Mouse (Mus musculus): Measurements from ENCODE around the gene Paqr9. TPM values are rescaled to one million over a fixed set of nuclear protein-coding genes. Genes with fewer than 3 reads are reported as not detected.
A peak's percentile ranks its signal among the peaks of the same experiment; 100 is the strongest.
"Not testable (repeated sequence)": the region's sequence is repeated elsewhere in the genome, so short reads cannot be mapped to it uniquely, and the experiment has no call there.

Gene Paqr9
- total RNA-seq (2014; rRNA removed): 20.8 and 26.0 TPM in 2 replicates
- polyA plus RNA-seq (2015; fragmentation: Nextera tagmentation; extraction: Ambion mirVana): 3.5 and 6.3 TPM in 2 replicates

DNA sequence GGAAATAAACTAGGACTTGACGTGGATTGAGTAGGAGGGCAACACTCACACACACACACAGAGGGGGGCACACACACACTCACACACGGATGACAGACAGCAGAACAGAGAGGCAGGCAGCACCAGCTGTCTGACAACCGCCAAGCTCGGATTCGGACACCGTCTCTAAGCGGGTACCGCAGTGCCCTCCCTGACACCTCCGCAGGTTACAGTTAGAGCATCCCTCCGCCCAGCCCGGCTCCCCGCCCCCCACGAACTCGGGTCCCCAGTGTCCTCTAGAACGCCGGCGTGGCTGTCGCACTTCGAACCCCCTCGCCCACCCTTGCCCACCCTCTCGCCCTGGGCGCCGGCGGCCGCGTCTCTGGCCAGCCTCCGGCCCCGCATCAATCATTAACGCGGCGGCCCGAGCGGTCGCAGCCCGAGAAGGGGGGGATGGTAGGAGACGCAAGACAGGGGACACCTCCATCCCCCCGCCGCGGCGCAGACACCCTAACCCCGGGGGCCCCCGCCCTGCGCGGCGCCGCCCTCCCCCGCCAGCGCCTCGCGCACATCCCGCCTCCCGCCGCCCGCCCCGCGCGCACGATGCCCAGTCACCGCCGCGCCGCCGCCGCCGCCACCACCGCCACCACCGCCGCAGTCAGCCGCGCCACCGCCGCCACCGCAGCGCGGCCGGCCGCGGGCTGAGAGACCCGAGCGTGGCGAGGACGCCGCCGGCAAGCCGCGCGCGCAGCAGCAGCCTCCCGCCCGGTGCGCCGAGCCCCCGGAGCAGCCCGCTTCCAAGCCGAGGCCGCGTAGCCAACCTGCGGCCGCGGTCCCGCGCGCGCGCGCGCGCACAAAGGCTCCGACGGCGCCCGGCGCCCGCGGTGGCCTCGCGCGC lies at the start of gene Paqr9:
Gene Paqr9, plus strand, starts transcription at position 599 of the 877 bp plus-strand sequence.
- Histone ChIP-seq H3K4me1 (ENCODE audit: insufficient read depth) (peaks cover 20% of the 10 kb centered on the region; the same call in 1 of the 2 replicates), H3K36me3 (ENCODE audit: insufficient read depth) (no peaks in the 10 kb centered on the region), H3K4me3 (ENCODE audit: low read depth, low read length) (peak within 1 kb of the TSS; percentile 73), H3K27me3 (ENCODE audit: insufficient read depth, low read length) (peaks cover 8% of the 10 kb centered on the region; the same call in 1 of the 2 replicates), H3K9me3 (ENCODE audit: low read length) (no peaks in the 10 kb centered on the region), H3K27ac (ENCODE audit: low read depth, low read length) (peak within 1 kb of the TSS; percentile 80), H3K9ac (peak within 1 kb of the TSS; percentile 71), H3K4me2 (ENCODE audit: low read depth) (peak within 1 kb of the TSS; percentile 91)
- DNase-seq (peak; percentile 65), ATAC-seq (peak; percentile 69)
- 0% methylated on average over 48 of the region's 118 CpGs for WGBS
- no peak for TF ChIP-seq CTCF (IDR thresholded peaks at IDR 0.05; ENCODE audit: low read depth)

DNA sequence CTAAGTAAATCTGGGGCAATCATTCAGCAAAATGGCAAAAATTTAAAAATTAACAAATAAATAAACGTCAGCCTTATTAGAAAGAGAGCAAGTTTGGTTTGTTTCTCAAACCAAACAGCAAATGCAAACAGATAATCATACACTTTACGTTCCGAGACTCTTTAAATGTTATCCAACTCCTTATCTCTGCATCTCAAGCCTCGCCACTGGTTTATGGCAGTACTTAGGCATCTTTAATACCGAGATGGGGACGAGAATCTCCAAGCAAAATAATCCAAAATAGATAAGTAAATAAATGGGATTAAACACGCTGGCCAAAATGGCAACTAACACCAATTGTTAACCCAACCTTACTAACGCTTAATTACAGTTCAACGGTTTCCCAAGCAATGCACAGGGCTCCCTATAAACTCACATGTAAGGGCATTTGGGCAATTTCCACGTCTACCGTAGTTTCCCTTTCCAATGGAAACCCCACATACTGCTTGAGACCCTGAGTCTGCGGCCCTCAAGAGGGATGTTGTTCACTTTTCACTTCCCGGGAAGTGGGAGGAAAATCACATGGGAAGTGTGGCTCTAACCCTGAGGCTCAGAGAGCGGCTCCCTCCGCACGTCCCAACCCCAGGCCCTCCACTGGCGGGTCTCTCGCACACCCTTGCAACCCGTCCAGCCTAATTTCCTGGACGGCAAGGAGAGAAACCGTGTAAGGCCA lies 48.6 kb upstream of the Paqr9 start:
- ATAC-seq (no peak), DNase-seq (no peak)
- no peak for TF ChIP-seq CTCF (IDR thresholded peaks at IDR 0.05; ENCODE audit: low read depth)
- H3K4me2 ChIP-seq (ENCODE audit: low read depth): peak overlapping the region; percentile 71
- peak overlapping the region; percentile 86 for H3K9ac ChIP-seq
- peaks cover 10% of the 10 kb centered on the region for H3K4me1 ChIP-seq (ENCODE audit: insufficient read depth)
- H3K36me3 ChIP-seq (ENCODE audit: insufficient read depth): no peaks in the 10 kb centered on the region
- 10% methylated on average over 21 of the region's 21 CpGs for WGBS
- peak overlapping the region; percentile 98 for H3K4me3 ChIP-seq (ENCODE audit: low read depth, low read length)
- peak overlapping the region; percentile 93; the same call in 1 of the 2 replicates for H3K27ac ChIP-seq (ENCODE audit: low read depth, low read length)
- H3K27me3 ChIP-seq (ENCODE audit: insufficient read depth, low read length): no peaks in the 10 kb centered on the region
- H3K9me3 ChIP-seq (ENCODE audit: low read length): no peaks in the 10 kb centered on the region

DNA sequence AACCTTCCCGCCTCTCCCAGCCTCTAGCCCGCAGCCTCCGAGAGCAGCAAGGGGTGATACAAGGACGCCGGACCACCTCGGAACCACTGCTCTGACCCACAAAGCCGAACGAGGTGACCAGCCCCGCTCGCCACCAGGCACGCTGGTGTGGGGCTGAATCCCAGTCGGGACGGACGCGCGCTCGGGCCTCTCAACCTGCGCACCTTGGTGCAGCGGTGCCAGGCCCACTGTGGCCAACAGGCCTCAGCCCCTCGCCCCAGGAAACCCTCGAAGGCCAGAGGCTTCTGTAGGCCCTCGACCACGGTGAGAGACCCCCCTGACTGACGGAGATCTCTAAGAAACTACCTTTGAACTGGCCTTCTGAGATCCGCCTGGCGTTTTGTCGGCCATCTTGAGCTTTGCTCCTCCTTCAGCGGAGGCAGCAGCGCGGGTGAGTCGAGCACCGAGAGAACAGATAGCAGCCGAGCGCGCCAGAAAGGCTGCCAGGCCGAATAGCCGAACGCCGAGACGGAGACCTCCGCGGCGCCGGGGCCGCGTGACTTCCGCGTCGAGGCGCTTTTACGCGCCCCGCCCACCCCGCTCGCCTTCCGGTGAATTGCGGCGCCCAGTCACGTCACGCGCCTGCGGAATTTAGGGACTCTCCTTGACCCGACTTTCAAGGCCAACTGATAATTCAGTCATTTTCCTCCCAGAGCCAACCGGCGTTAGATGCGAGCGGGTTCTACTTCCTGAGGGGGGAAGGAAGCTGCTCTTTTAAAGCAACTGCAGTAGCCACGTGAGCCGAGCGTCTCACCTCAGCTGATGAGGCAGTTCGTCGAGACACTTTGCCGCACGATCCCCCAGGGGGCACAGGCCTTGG lies 47.8 kb upstream of the Paqr9 start, which contains the start of gene U2surp:
Gene U2surp, minus strand, starts transcription at position 525 of the 859 bp plus-strand sequence.
- H3K9me3 ChIP-seq (ENCODE audit: low read length): no peaks in the 10 kb centered on the region
- peak within 1 kb of the TSS; percentile 98 for H3K4me3 ChIP-seq (ENCODE audit: low read depth, low read length)
- DNase-seq (peak; percentile 98), ATAC-seq (peak; percentile 98)
- no peaks in the 10 kb centered on the region for H3K27me3 ChIP-seq (ENCODE audit: insufficient read depth, low read length)
- WGBS: under 1% methylated on average over 74 of the region's 74 CpGs
- no peaks in the 10 kb centered on the region for H3K36me3 ChIP-seq (ENCODE audit: insufficient read depth)
- peak within 1 kb of the TSS; percentile 86 for H3K9ac ChIP-seq
- TF ChIP-seq CTCF (IDR thresholded peaks at IDR 0.05; ENCODE audit: low read depth): peak; percentile 57
- H3K4me2 ChIP-seq (ENCODE audit: low read depth): peak within 1 kb of the TSS; percentile 71
- peak within 1 kb of the TSS; percentile 93 for H3K27ac ChIP-seq (ENCODE audit: low read depth, low read length)
- peaks cover 10% of the 10 kb centered on the region for H3K4me1 ChIP-seq (ENCODE audit: insufficient read depth)

DNA sequence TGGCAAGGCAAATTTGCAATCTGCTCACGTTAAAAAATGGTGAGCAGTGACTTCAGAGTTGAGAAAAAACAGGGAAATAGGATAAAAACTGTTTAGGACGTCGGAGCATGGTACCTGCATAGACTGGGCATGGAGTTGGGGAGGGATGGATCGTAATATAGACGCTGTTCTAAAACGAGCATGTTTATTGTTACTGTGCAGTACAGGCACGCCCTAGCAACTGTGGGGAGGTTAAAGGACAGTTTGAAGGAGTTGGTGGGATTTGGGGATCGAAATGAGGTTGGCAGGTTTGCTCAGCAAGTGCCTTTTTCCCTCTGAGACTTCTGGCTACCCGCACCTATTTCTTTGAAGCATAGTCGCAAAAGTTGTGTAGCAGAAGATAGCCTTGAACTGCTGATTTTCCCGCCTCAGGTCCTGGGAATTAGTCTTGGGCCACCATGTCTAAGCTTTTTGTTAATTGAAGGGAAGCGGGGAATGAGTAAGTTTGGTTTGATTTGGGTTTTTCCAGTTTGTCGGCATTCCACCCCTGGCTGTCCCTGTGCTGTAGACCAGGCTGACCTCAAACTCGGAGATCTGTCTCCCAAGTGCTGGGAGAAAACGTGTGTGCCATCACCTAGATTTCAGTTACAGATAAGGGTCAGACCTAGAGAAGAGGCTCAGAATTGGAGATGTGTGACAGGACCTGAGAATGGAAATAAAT lies 47.0 kb upstream of the Paqr9 start:
- Histone ChIP-seq H3K9me3 (ENCODE audit: low read length) (no peaks in the 10 kb centered on the region), H3K4me3 (ENCODE audit: low read depth, low read length) (peak overlapping the region; percentile 98), H3K9ac (peak overlapping the region; percentile 59), H3K4me1 (ENCODE audit: insufficient read depth) (peaks cover 10% of the 10 kb centered on the region), H3K27me3 (ENCODE audit: insufficient read depth, low read length) (no peaks in the 10 kb centered on the region), H3K27ac (ENCODE audit: low read depth, low read length) (peak overlapping the region; percentile 93), H3K4me2 (ENCODE audit: low read depth) (peak overlapping the region; percentile 71), H3K36me3 (ENCODE audit: insufficient read depth) (no peaks in the 10 kb centered on the region)
- DNase-seq: no peak
- WGBS: 24% methylated on average over 15 of the region's 15 CpGs
- peak; percentile 39 for ATAC-seq
- no peak for TF ChIP-seq CTCF (IDR thresholded peaks at IDR 0.05; ENCODE audit: low read depth)

DNA sequence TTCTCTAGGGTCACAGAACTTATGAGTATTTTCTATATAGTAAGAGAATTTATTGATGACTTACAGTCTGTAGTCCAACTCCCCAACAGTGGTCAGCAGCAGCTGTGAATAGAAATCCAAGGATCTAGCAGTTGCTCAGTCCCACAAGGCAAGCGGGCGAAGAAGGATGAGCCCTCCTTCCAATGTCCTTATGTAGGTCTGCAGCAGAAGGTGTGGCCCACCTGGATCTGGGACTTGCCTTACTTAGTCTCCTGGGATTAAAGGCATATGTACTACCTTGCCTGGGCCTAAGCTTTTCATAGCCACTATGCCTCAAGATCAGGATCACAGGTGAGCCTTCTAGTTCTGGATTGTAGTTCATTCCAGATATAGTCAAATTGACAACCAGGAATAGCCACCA lies 45.7 kb upstream of the Paqr9 start:
- no peak overlapping the region for H3K9ac ChIP-seq
- 98% methylated on average over 2 of the region's 2 CpGs for WGBS
- DNase-seq: no peak
- TF ChIP-seq CTCF (IDR thresholded peaks at IDR 0.05; ENCODE audit: low read depth): no peak
- ATAC-seq: no peak
- no peak overlapping the region for H3K27ac ChIP-seq (ENCODE audit: low read depth, low read length)
- H3K4me1 ChIP-seq (ENCODE audit: insufficient read depth): peaks cover 10% of the 10 kb centered on the region
- H3K36me3 ChIP-seq (ENCODE audit: insufficient read depth): no peaks in the 10 kb centered on the region
- no peaks in the 10 kb centered on the region for H3K27me3 ChIP-seq (ENCODE audit: insufficient read depth, low read length)
- no peaks in the 10 kb centered on the region for H3K9me3 ChIP-seq (ENCODE audit: low read length)
- H3K4me3 ChIP-seq (ENCODE audit: low read depth, low read length): no peak overlapping the region
- H3K4me2 ChIP-seq (ENCODE audit: low read depth): no peak overlapping the region

DNA sequence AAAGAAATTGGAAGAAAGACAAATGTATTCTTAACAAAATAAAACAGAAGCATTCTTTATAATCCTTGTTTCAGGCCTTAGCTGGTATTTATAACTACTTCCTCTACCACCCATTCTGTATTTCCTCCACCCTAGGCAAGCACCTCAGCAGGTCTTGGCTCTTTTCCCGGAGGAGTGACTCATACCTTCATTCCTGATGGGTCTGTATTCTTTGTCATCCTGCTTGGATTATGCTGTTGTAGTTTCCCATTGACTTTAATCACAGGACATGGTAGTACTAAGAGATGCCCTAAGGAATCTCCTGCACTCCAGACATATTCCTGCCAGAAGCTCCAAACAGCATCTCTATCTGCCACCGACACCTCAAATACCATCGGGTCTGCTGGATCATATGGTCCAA lies 45.1 kb upstream of the Paqr9 start:
- DNase-seq; H3K27me3 ChIP-seq (ENCODE audit: insufficient read depth, low read length); H3K9ac ChIP-seq; H3K9me3 ChIP-seq (ENCODE audit: low read length); H3K27ac ChIP-seq (ENCODE audit: low read depth, low read length); H3K4me2 ChIP-seq (ENCODE audit: low read depth); ATAC-seq; H3K4me3 ChIP-seq (ENCODE audit: low read depth, low read length); H3K36me3 ChIP-seq (ENCODE audit: insufficient read depth): not testable (repeated sequence)
- H3K4me1 ChIP-seq (ENCODE audit: insufficient read depth): peaks cover 10% of the 10 kb centered on the region
- WGBS: 90% methylated on average over 3 of the region's 3 CpGs

Data from forebrain, postnatal 0 days (tissue).